Mouse (Mus musculus) left cerebral cortex, postnatal 10 days (tissue): Measurements from ENCODE around the gene Gpr174. TPM values are rescaled to one million over a fixed set of nuclear protein-coding genes. Genes with fewer than 3 reads are reported as not detected.

Experiments
- total RNA-seq, 2 experiments: library from RNA; stranded (reverse); gene quantifications; 2 replicates each; pipeline ENCODE4 v1.2.3; 2021

Gene Gpr174
- total RNA-seq, 2 experiments from 2014 or later = not detected

Other genes starting within 250 kb of the Gpr174 start
- gene P2ry10, start 167.4 kb upstream of the Gpr174 start, total RNA-seq = not detected
- gene P2ry10b, start 107.0 kb upstream of the Gpr174 start, total RNA-seq = 1 to 10 TPM in 1 of 2 experiments, under 1 TPM in 1; 0.85 to 1.4 TPM
- gene Itm2a, start 147.5 kb downstream of the Gpr174 start, total RNA-seq = 10 to 100 TPM; 52.6 to 56.9 TPM